Mouse (Mus musculus): ENCODE results near the gene Myo1c. TPM values are rescaled to one million over a fixed set of nuclear protein-coding genes. Genes with fewer than 3 reads are reported as not detected.

Myo1c gene
- polyA plus RNA-seq, 1 experiment, result 130 TPM

- TF ChIP-seq CTCF (IDR thresholded peaks at IDR 0.05; ENCODE audit: extremely low read depth, insufficient read depth, insufficient read length, insufficient replicate concordance) (no peak), POLR2A (IDR thresholded peaks at IDR 0.05; ENCODE audit: low read depth, low read length) (peak; percentile 40)
- H3K4me3 ChIP-seq (ENCODE audit: extremely low read depth, insufficient read depth, insufficient read length), result peak overlapping the region; percentile 95
- H3K27me3 ChIP-seq (ENCODE audit: control insufficient read depth, insufficient read depth, low read length), result no peaks in the 10 kb centered on the region
- H3K4me1 ChIP-seq (ENCODE audit: control insufficient read depth, insufficient read depth, insufficient read length), result peaks cover 30% of the 10 kb centered on the region
- DNase-seq (ENCODE audit: low read depth in 1 of 2, low spot score in 2 of 2), result peak; percentile 86 to 88
- WGBS, result under 1% methylated on average over 39 of the region's 45 CpGs
- H3K36me3 ChIP-seq (ENCODE audit: control insufficient read depth, insufficient read depth, low read length), result peaks cover 13% of the 10 kb centered on the region
- H3K27ac ChIP-seq (ENCODE audit: insufficient read depth, low read length), result peak overlapping the region; percentile 99
Measured at GRCm38 (mm10) chr11:75653781-75654470, 3.6 kb downstream of the Myo1c start.

- peak; percentile 87 to 90 for DNase-seq (ENCODE audit: low read depth in 1 of 2, low spot score in 2 of 2)
Measured at GRCm38 (mm10) chr11:75654471-75655390, 4.4 kb downstream of the Myo1c start.

GRCm38 (mm10) chr11:75655621-75656545 lies 5.6 kb downstream of the Myo1c start:
- Histone ChIP-seq H3K27me3 (ENCODE audit: control insufficient read depth, insufficient read depth, low read length) (no peaks in the 10 kb centered on the region), H3K27ac (ENCODE audit: insufficient read depth, low read length) (peak overlapping the region; percentile 99), H3K4me3 (ENCODE audit: extremely low read depth, insufficient read depth, insufficient read length) (peak overlapping the region; percentile 92), H3K36me3 (ENCODE audit: control insufficient read depth, insufficient read depth, low read length) (peaks cover 28% of the 10 kb centered on the region), H3K4me1 (ENCODE audit: control insufficient read depth, insufficient read depth, insufficient read length) (peaks cover 14% of the 10 kb centered on the region; the same call in 1 of the 2 replicates)
- DNase-seq (ENCODE audit: low read depth in 1 of 2, low spot score in 2 of 2), result peak in 1 of 2 experiments; percentile 82
- 2% methylated on average over 71 of the region's 78 CpGs for WGBS
- peak; percentile 12; the same call in 1 of the 2 replicates for TF ChIP-seq POLR2A (IDR thresholded peaks at IDR 0.05; ENCODE audit: low read depth, low read length)
- no peak for TF ChIP-seq CTCF (IDR thresholded peaks at IDR 0.05; ENCODE audit: extremely low read depth, insufficient read depth, insufficient read length, insufficient replicate concordance)

More at GRCm38 (mm10) chr11:75654471-75655390, 4.4 kb downstream of the Myo1c start:
- Histone ChIP-seq H3K27me3 (ENCODE audit: control insufficient read depth, insufficient read depth, low read length) (no peaks in the 10 kb centered on the region), H3K4me3 (ENCODE audit: extremely low read depth, insufficient read depth, insufficient read length) (peak overlapping the region; percentile 95), H3K27ac (ENCODE audit: insufficient read depth, low read length) (peak overlapping the region; percentile 99), H3K36me3 (ENCODE audit: control insufficient read depth, insufficient read depth, low read length) (peaks cover 18% of the 10 kb centered on the region), H3K4me1 (ENCODE audit: control insufficient read depth, insufficient read depth, insufficient read length) (peaks cover 22% of the 10 kb centered on the region)
- WGBS, result 24% methylated on average over 25 of the region's 25 CpGs
- TF ChIP-seq CTCF (IDR thresholded peaks at IDR 0.05; ENCODE audit: extremely low read depth, insufficient read depth, insufficient read length, insufficient replicate concordance) (no peak), POLR2A (IDR thresholded peaks at IDR 0.05; ENCODE audit: low read depth, low read length) (peak; percentile 19)

- DNase-seq (ENCODE audit: low read depth in 1 of 2, low spot score in 2 of 2), result peak in 1 of 2 experiments; percentile 58
- no peak for TF ChIP-seq POLR2A (IDR thresholded peaks at IDR 0.05; ENCODE audit: low read depth, low read length)
- TF ChIP-seq CTCF (IDR thresholded peaks at IDR 0.05; ENCODE audit: extremely low read depth, insufficient read depth, insufficient read length, insufficient replicate concordance), result no peak
- Histone ChIP-seq H3K27me3 (ENCODE audit: control insufficient read depth, insufficient read depth, low read length) (no peaks in the 10 kb centered on the region), H3K36me3 (ENCODE audit: control insufficient read depth, insufficient read depth, low read length) (peaks cover 39% of the 10 kb centered on the region), H3K4me1 (ENCODE audit: control insufficient read depth, insufficient read depth, insufficient read length) (peaks cover 14% of the 10 kb centered on the region; the same call in 1 of the 2 replicates), H3K4me3 (ENCODE audit: extremely low read depth, insufficient read depth, insufficient read length) (peak overlapping the region; percentile 92), H3K27ac (ENCODE audit: insufficient read depth, low read length) (peak overlapping the region; percentile 99)
- 58% methylated on average over 20 of the region's 20 CpGs for WGBS
Measured at GRCm38 (mm10) chr11:75656621-75657590, 6.6 kb downstream of the Myo1c start.

GRCm38 (mm10) chr11:75657841-75658240 lies 7.5 kb downstream of the Myo1c start:
- TF ChIP-seq CTCF (IDR thresholded peaks at IDR 0.05; ENCODE audit: extremely low read depth, insufficient read depth, insufficient read length, insufficient replicate concordance) (no peak), POLR2A (IDR thresholded peaks at IDR 0.05; ENCODE audit: low read depth, low read length) (no peak)
- no peak for DNase-seq (ENCODE audit: low read depth in 1 of 2, low spot score in 2 of 2)
- Histone ChIP-seq H3K36me3 (ENCODE audit: control insufficient read depth, insufficient read depth, low read length) (peaks cover 46% of the 10 kb centered on the region), H3K27me3 (ENCODE audit: control insufficient read depth, insufficient read depth, low read length) (no peaks in the 10 kb centered on the region), H3K27ac (ENCODE audit: insufficient read depth, low read length) (no peak overlapping the region), H3K4me1 (ENCODE audit: control insufficient read depth, insufficient read depth, insufficient read length) (peaks cover 14% of the 10 kb centered on the region; the same call in 1 of the 2 replicates), H3K4me3 (ENCODE audit: extremely low read depth, insufficient read depth, insufficient read length) (no peak overlapping the region)

Data from spleen, adult 2 months (tissue).